Mouse (Mus musculus) WW6 (cell line): ENCODE results near the gene Plcg2.

Experiments
- DNase-seq: peaks from one replicate; pipeline ENCODE4 v3.0.0-alpha.2; 2013; ENCODE audit warnings: low read depth, low spot score

The Plcg2 gene

GRCm38 (mm10) chr8:117498179-117498914, at the start of gene Plcg2:
Gene Plcg2 (plus strand): TSS chr8:117498291.
- no peak for DNase-seq

- no peak for DNase-seq
These were observed 47.0 kb upstream of the Plcg2 start for GRCm38 (mm10) chr8:117451072-117451471.

GRCm38 (mm10) chr8:117453974-117454373, 44.1 kb upstream of the Plcg2 start:
- DNase-seq, result no peak

- no peak for DNase-seq
These were observed 43.5 kb upstream of the Plcg2 start for GRCm38 (mm10) chr8:117454516-117455116.

GRCm38 (mm10) chr8:117455701-117456100, 42.4 kb upstream of the Plcg2 start:
- no peak for DNase-seq

GRCm38 (mm10) chr8:117458440-117458839, 39.7 kb upstream of the Plcg2 start:
- DNase-seq, result no peak

GRCm38 (mm10) chr8:117462701-117463284, 35.3 kb upstream of the Plcg2 start:
- DNase-seq, result no peak

- DNase-seq, result no peak
These were observed 33.6 kb upstream of the Plcg2 start for GRCm38 (mm10) chr8:117464525-117464924.

- peak; percentile 65 for DNase-seq
These were observed 32.8 kb upstream of the Plcg2 start for GRCm38 (mm10) chr8:117465250-117465649.

GRCm38 (mm10) chr8:117467466-117467865, 30.6 kb upstream of the Plcg2 start:
- DNase-seq, result no peak

- no peak for DNase-seq
These were observed 28.4 kb upstream of the Plcg2 start for GRCm38 (mm10) chr8:117469431-117470341.

GRCm38 (mm10) chr8:117470342-117470781, 27.7 kb upstream of the Plcg2 start:
- DNase-seq, result no peak

GRCm38 (mm10) chr8:117471174-117471573, 26.9 kb upstream of the Plcg2 start:
- peak; percentile 59 for DNase-seq

- no peak for DNase-seq
These were observed 26.4 kb upstream of the Plcg2 start for GRCm38 (mm10) chr8:117471655-117472054.

- DNase-seq, result no peak
These were observed 25.8 kb upstream of the Plcg2 start for GRCm38 (mm10) chr8:117472332-117472731.

- peak; percentile 87 for DNase-seq
These were observed 23.1 kb upstream of the Plcg2 start for GRCm38 (mm10) chr8:117474944-117475343.

GRCm38 (mm10) chr8:117475819-117476218, 22.3 kb upstream of the Plcg2 start:
- no peak for DNase-seq

- DNase-seq, result no peak
These were observed 20.0 kb upstream of the Plcg2 start for GRCm38 (mm10) chr8:117478082-117478481.

- no peak for DNase-seq
These were observed 18.1 kb upstream of the Plcg2 start for GRCm38 (mm10) chr8:117479996-117480395.

- no peak for DNase-seq
These were observed 17.6 kb upstream of the Plcg2 start for GRCm38 (mm10) chr8:117480516-117480915.

- DNase-seq, result no peak
These were observed 16.3 kb upstream of the Plcg2 start for GRCm38 (mm10) chr8:117481830-117482229.

GRCm38 (mm10) chr8:117484731-117485130, 13.4 kb upstream of the Plcg2 start:
- DNase-seq, result no peak
